In genomic region chr6:57684156-57684555, GRCm38 (mm10) we compare ENCODE assay signal across 27 mouse cellular contexts. TPM values are rescaled to one million over a fixed set of nuclear protein-coding genes. Genes with fewer than 3 reads are reported as not detected.
DNase-seq lines count a peak whose midpoint lies in the region; ATAC-seq and TF ChIP-seq lines count a peak whose summit lies in the region.
"Had no signal": no experiment of that assay in that cellular context is flagged by ENCODE, and none has a peak within 500 bp of the region (broad histone marks: within the 10 kb centered on the region; RNA-seq: fewer than 3 reads in every experiment).

No protein-coding gene starts in this region.

- DNase-seq in frontal cortex, postnatal 10 days (ENCODE audit: low spot score in 2 of 2): no peak
- DNase-seq in left cerebral cortex, adult 2 months (ENCODE audit: extremely low spot score in 1 of 2, low spot score in 2 of 2): peak in 1 of 2 experiments; percentile 8
- no peak for DNase-seq in left cerebral cortex, postnatal 4 days
- DNase-seq in brain, adult 2 months (ENCODE audit: low read depth, low spot score): peak; percentile 77
- no peak for DNase-seq in lung, postnatal 4 days
- DNase-seq: adrenal gland, adult 8-10 months; adrenal gland, postnatal 14 days; adrenal gland, postnatal 36 days; B cell, adult 2 months; cerebellum, adult 11 months; cerebellum, adult 18-20 months; cerebellum, adult 8-10 months; cerebellum, adult 9-11 months; cerebellum, postnatal 14 days; cerebellum, postnatal 36 days; embryo, embryonic 11 days had no signal

- H3K4me3 ChIP-seq in left cerebral cortex, adult 2 months: no peak overlapping the region
- H3K4me3 ChIP-seq: embryonic facial prominence, embryonic 13.5 days; embryonic facial prominence, embryonic 15.5 days; erythroblast, embryonic 14.5 days; forebrain, embryonic 10.5 days; forebrain, embryonic 12.5 days had no signal

- TF ChIP-seq CTCF in left cerebral cortex, adult 2 months (IDR thresholded peaks at IDR 0.05): no peak

- intact Hi-C loops in left cerebral cortex, adult 2 months (cut with DNase I): loop anchor here (1.0 kb wide), 1 partner anchor 76 kb away; no protein-coding TSS in a partner anchor
- intact Hi-C loops in left cerebral cortex, postnatal 4 days (cut with DNase I): no loop called here

- peak overlapping the region; percentile 57 for H3K27ac ChIP-seq in left cerebral cortex, adult 2 months
- H3K27ac ChIP-seq: embryonic facial prominence, embryonic 13.5 days; embryonic facial prominence, embryonic 15.5 days; forebrain, embryonic 10.5 days; forebrain, embryonic 12.5 days had no signal

- ATAC-seq in frontal cortex, adult (ENCODE audit: low TSS enrichment): peak; percentile 98
- ATAC-seq: activated CD4-positive, CD25-positive, alpha-beta regulatory T cell, adult 4 months; CD4-positive, CD25-positive, alpha-beta regulatory T cell, adult 4 months; forebrain, embryonic 14.5 days; forebrain, embryonic 16.5 days; Patski had no signal

RNA-seq across cellular contexts. Expression of gene Pyurf, which starts 7.7 kb away (rescaled TPM):
- 1 to 10 TPM; 9.0 to 9.8 TPM for total RNA-seq in left cerebral cortex, adult 2 months (2021)
- 1 to 10 TPM; 6.2 to 7.7 TPM for total RNA-seq in left cerebral cortex, postnatal 4 days (2021)

RNA-seq across cellular contexts. Expression of gene Lancl2, which starts 18.2 kb away (rescaled TPM):
- 100 to 1,000 TPM; 100 to 111 TPM for total RNA-seq in left cerebral cortex, adult 2 months (2021)
- total RNA-seq in left cerebral cortex, postnatal 4 days (2021): 100 to 1,000 TPM; 159 to 161 TPM
